Mouse (Mus musculus) retina, adult 2 months (tissue): ENCODE measurements around the gene Eng.

Experiments used
- DNase-seq: peaks from one replicate; pipeline ENCODE4 v3.0.0-alpha.2; 2012; ENCODE audit warnings: low read depth, low spot score

Eng gene

GRCm38 (mm10) chr2:32710425-32710824, 64.0 kb downstream of the Eng start:
- DNase-seq: no peak

- DNase-seq: no peak
Measured at GRCm38 (mm10) chr2:32711301-32712056, 65.1 kb downstream of the Eng start.

GRCm38 (mm10) chr2:32712108-32712551, 65.7 kb downstream of the Eng start:
- DNase-seq: no peak

DNA sequence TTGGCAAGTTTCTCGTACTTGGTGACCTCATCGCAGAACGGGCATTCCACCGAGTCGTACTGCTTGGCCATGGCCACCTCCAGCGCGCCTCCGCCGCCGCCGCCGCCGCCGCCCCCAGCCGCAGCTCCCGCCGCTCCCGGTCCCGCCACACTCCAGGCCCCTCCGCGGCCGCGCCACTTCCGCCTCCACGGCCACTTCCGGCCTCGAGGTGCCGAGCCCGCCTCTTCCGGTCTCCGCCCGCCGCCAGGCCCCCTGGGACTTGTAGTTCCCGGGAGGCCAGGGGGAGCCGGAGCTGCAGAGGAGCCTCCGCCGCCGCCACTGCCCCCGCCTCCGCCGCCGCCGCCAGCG, 66.2 kb downstream of the Eng start:
- peak; percentile 78 for DNase-seq

DNA sequence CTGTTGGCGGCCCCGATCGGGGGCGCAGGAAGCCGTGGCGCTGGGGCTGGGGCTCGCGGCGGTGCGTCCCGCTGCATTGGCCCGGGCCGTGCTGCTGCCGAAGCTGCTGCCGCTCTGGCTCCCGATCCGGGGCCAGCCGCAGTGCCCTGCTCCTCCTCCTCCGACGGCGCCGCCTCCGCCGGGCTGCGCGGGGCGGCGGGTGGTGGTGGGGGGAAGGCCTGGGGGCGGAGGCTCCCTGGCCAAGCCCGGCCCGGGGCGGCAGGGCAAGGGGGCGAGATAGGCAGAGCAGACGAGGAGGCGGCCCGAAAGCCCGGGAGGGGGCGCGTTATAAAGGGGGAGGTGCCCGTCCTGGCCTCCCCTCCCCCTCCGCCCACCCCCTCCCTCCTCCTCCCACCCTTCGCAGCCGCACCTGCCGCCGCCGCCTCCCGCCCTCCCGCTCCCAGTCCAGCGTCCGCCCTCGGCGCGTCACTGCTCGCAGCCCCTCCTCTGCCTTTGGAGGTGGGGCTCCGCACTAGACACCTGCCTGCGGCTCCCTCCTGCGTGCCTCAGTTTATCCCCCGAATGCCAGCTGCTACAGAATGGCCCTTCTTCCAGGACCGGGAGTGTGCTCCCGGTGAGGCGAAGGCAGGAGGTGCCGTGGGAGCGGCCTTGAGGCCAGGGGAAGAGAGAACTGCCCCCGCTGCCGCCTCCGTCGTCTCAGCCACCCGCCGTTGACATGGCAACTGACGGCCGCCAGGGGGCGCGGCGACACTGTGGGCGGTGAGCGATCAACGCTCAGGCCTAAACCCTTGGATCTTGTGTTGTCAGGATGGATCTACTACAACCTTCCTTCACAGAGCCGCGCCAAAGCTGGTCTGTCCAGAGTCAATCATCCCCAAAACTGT, 66.8 kb downstream of the Eng start, which contains the start of gene Cdk9:
Cdk9 (minus strand) TSS at position 143 of the 884 bp plus-strand sequence.
- peak; percentile 78 for DNase-seq

- DNase-seq: no peak
Measured at GRCm38 (mm10) chr2:32714117-32714986, 68.0 kb downstream of the Eng start.

DNA sequence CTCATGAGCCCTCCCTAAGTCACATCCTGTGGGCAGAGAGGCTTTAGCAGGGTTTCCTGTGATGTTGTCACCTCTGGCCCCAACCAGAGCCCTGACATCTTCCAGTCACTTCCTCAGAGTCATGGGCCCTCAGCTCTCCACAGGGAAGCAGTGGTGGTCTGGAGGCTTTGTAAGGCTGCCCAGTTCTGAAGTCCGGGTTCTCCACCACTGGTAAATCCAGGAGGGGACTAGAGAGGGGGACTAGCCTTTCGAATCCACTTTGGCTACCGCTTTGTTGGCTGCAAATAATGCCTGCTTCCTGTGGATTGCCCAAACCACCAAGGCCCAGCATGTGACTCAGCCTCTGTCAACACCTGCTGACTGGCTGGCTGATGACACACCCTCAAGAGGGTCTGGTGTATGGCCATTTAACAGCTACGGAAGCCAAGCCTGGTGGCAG, 68.6 kb downstream of the Eng start:
- DNase-seq: no peak

DNA sequence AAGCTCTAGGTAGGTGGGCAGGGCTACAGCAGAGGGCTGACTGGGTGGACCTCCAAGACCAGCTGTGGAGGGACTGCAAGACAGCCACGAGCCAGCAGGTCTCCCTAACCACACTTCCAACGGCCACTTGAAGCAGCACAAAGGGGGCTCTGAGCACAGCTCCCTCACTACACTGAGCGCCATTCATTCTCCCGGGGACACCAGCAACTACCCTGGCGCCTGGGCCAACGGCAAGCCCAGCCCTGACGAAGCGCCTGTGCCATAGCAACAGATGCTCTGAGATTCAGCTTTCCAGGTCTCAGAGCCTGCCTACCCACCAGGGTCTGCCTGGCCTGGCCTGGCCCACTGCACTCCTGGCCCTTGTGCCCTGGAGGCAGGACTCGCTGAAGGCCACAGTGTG, 72.4 kb downstream of the Eng start:
- no peak for DNase-seq

DNA sequence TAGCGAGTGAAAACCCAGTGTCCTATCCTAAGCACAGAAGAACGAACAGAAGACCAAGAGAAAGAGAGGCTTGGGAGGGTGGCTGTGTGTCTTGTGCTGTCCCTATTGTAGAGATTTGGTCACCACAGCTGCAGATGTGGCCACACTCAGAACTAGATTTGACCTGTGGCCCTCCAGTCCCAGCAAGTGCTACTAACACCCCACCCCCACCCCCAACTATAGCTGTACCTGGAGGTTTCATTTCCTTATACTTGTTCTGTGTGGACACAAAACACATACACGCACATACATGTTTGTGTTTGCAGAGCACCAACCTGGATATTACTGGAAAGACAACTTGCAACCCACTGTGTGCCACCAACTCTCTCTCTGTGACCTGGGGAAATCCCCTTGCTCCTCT, 73.7 kb downstream of the Eng start:
- DNase-seq: no peak

GRCm38 (mm10) chr2:32720681-32721229, 74.4 kb downstream of the Eng start, which contains the start of gene Sh2d3c:
Gene Sh2d3c (plus strand): TSS chr2:32721055.
- DNase-seq: no peak

GRCm38 (mm10) chr2:32722046-32722445, 75.7 kb downstream of the Eng start:
- DNase-seq: no peak

- no peak for DNase-seq
Measured at GRCm38 (mm10) chr2:32722581-32722980, 76.2 kb downstream of the Eng start.

DNA sequence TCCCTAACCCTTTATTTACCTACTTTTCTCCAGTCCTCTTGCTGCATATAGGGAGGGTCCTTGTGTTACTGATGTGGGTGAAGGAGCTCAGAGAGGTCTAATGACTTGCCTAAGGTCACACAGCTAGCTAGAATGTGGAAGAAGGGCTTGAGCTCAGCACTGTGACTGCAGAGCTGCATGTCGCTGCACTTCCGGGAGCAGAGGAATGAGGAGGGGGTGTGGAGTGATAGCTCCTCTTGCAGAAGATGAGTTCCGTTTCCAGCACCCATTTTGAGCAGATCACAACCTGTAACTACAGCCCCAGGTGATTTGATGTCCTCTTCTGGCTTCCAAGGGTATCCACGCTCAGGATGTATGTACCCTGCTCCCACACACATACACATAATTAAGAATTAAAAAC, 77.8 kb downstream of the Eng start:
- DNase-seq: no peak

- DNase-seq: no peak
Measured at GRCm38 (mm10) chr2:32724832-32725790, 78.7 kb downstream of the Eng start.

GRCm38 (mm10) chr2:32727435-32727834, 81.0 kb downstream of the Eng start:
- peak; percentile 74 for DNase-seq

GRCm38 (mm10) chr2:32728463-32728862, 82.1 kb downstream of the Eng start:
- no peak for DNase-seq

GRCm38 (mm10) chr2:32729547-32729946, 83.2 kb downstream of the Eng start:
- DNase-seq: no peak

DNA sequence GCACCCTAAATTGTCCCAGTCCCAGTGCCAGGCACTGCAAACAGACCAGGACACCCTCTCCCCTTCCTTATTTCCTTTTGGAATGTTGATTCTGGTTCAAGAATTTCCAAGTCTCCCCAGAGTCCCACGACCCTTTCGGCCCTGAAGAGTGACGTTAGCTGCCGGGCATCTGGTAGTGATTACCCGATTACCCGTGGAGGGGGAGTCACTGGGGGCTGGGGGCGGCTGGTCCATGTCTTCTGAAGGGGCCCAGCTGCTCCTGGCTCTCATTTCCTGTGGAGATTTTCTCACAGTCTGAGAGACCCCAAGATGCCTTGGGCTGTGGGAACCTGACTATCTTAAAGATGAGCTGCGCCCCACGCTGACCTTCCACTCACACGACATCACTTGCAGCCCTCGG, 84.5 kb downstream of the Eng start:
- no peak for DNase-seq

DNA sequence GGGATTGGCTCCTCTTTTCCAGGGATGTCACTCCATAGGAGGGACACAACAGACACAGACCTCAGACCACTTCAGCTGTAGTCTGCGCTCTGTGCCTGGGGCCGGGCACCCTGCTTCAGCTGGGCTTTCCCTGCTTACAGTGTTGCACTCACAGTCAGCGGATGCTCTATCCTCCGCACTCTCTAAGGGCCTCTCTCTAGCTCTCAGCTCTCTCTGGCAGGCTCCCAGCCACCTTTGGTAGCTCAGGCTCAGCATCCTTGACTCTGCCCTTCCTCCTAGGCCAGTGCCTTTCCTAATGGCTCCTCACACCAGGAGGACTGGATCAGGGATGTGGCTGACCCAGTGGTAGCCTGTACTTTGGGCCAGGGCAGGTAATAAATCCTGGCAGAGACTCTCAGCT, 85.5 kb downstream of the Eng start:
- DNase-seq: no peak
